16 mouse cellular contexts compared by ENCODE assay signal in genomic region chr17:79199814-79200491, GRCm38 (mm10).
DNase-seq lines count a peak whose midpoint lies in the region; ATAC-seq and TF ChIP-seq lines count a peak whose summit lies in the region.
"Had no signal": no experiment of that assay in that cellular context is flagged by ENCODE, and none has a peak within 500 bp of the region (broad histone marks: within the 10 kb centered on the region; RNA-seq: fewer than 3 reads in every experiment).

No protein-coding gene starts in this region.

- TF ChIP-seq CTCF in hindbrain, postnatal 0 days (IDR thresholded peaks at IDR 0.05; ENCODE audit: low read depth), result no peak

- peak overlapping the region; percentile 17; the same call in 1 of the 2 replicates for H3K27ac ChIP-seq in hindbrain, embryonic 12.5 days
- H3K27ac ChIP-seq in hindbrain, postnatal 0 days, result no peak overlapping the region
- H3K27ac ChIP-seq in embryonic facial prominence, embryonic 12.5 days, result peak overlapping the region; percentile 81
- H3K27ac ChIP-seq in neural tube, embryonic 12.5 days, result no peak overlapping the region
- H3K27ac ChIP-seq: liver, embryonic 12.5 days had no signal

- H3K9ac ChIP-seq in hindbrain, embryonic 12.5 days, result no peak overlapping the region
- no peak overlapping the region for H3K9ac ChIP-seq in hindbrain, postnatal 0 days (replicated peaks; ENCODE audit: low read length)
- no peak overlapping the region for H3K9ac ChIP-seq in embryonic facial prominence, embryonic 12.5 days
- no peak overlapping the region for H3K9ac ChIP-seq in neural tube, embryonic 12.5 days
- H3K9ac ChIP-seq: liver, embryonic 12.5 days had no signal

- H3K4me1 ChIP-seq in hindbrain, embryonic 12.5 days, result 0 out of 2 replicates have a peak, but pooled peaks cover 4% of the 10 kb centered on the region
- H3K4me1 ChIP-seq in hindbrain, postnatal 0 days (ENCODE audit: insufficient read depth, low read length), result no peaks in the 10 kb centered on the region
- H3K4me1 ChIP-seq in embryonic facial prominence, embryonic 12.5 days, result peaks cover 10% of the 10 kb centered on the region; the same call in 1 of the 2 replicates
- H3K4me1 ChIP-seq in neural tube, embryonic 12.5 days, result no peaks in the 10 kb centered on the region
- H3K4me1 ChIP-seq: liver, embryonic 12.5 days had no signal

- no peaks in the 10 kb centered on the region for H3K9me3 ChIP-seq in hindbrain, embryonic 12.5 days (replicated peaks)
- H3K9me3 ChIP-seq in hindbrain, postnatal 0 days (ENCODE audit: low read length), result no peaks in the 10 kb centered on the region
- no peaks in the 10 kb centered on the region for H3K9me3 ChIP-seq in embryonic facial prominence, embryonic 12.5 days
- peaks cover 7% of the 10 kb centered on the region; the same call in 1 of the 2 replicates for H3K9me3 ChIP-seq in neural tube, embryonic 12.5 days

- H3K4me3 ChIP-seq in hindbrain, embryonic 12.5 days, result no peak overlapping the region
- no peak overlapping the region for H3K4me3 ChIP-seq in hindbrain, postnatal 0 days (ENCODE audit: low read length)
- no peak overlapping the region for H3K4me3 ChIP-seq in embryonic facial prominence, embryonic 12.5 days
- H3K4me3 ChIP-seq in neural tube, embryonic 12.5 days, result no peak overlapping the region
- H3K4me3 ChIP-seq: liver, embryonic 12.5 days had no signal

- WGBS in hindbrain, embryonic 12.5 days, result 61% methylated on average over 9 of the region's 9 CpGs
- WGBS in hindbrain, postnatal 0 days, result 57% methylated on average over 9 of the region's 9 CpGs
- WGBS in embryonic facial prominence, embryonic 12.5 days, result 47% methylated on average over 9 of the region's 9 CpGs
- 57% methylated on average over 9 of the region's 9 CpGs for WGBS in neural tube, embryonic 12.5 days

- no peaks in the 10 kb centered on the region for H3K27me3 ChIP-seq in hindbrain, embryonic 12.5 days
- H3K27me3 ChIP-seq in hindbrain, postnatal 0 days (ENCODE audit: insufficient read depth, low read length), result no peaks in the 10 kb centered on the region
- H3K27me3 ChIP-seq in embryonic facial prominence, embryonic 12.5 days, result no peaks in the 10 kb centered on the region
- no peaks in the 10 kb centered on the region for H3K27me3 ChIP-seq in neural tube, embryonic 12.5 days (replicated peaks)
- H3K27me3 ChIP-seq: liver, embryonic 12.5 days had no signal

- H3K4me2 ChIP-seq in hindbrain, embryonic 12.5 days (replicated peaks), result no peak overlapping the region
- H3K4me2 ChIP-seq in hindbrain, postnatal 0 days (ENCODE audit: low read depth, low read length), result no peak overlapping the region
- no peak overlapping the region for H3K4me2 ChIP-seq in embryonic facial prominence, embryonic 12.5 days (replicated peaks)
- no peak overlapping the region for H3K4me2 ChIP-seq in neural tube, embryonic 12.5 days (replicated peaks)
- H3K4me2 ChIP-seq: liver, embryonic 12.5 days had no signal

- H3K36me3 ChIP-seq in hindbrain, embryonic 12.5 days, result no peaks in the 10 kb centered on the region
- H3K36me3 ChIP-seq in hindbrain, postnatal 0 days (ENCODE audit: insufficient read depth, low read length), result no peaks in the 10 kb centered on the region
- H3K36me3 ChIP-seq in embryonic facial prominence, embryonic 12.5 days, result no peaks in the 10 kb centered on the region
- no peaks in the 10 kb centered on the region for H3K36me3 ChIP-seq in neural tube, embryonic 12.5 days
- H3K36me3 ChIP-seq: liver, embryonic 12.5 days had no signal

- no peak for ATAC-seq in hindbrain, embryonic 12.5 days (ENCODE audit: low FRiP score)
- no peak for ATAC-seq in hindbrain, postnatal 0 days
- ATAC-seq in embryonic facial prominence, embryonic 12.5 days (ENCODE audit: insufficient number of reproducible peaks, insufficient read depth, low FRiP score, low TSS enrichment), result peak; percentile 60; the same call in 1 of the 2 replicates
- peak; percentile 48; the same call in 1 of the 2 replicates for ATAC-seq in neural tube, embryonic 12.5 days (ENCODE audit: low FRiP score, low read depth)
- ATAC-seq: intestine, postnatal 0 days; liver, embryonic 12.5 days had no signal

- no peak for DNase-seq in hindbrain, postnatal 0 days (ENCODE audit: low spot score)
- DNase-seq in forelimb bud, embryonic 11.5 days (ENCODE audit: low read depth, low spot score), result peak; percentile 64
- no peak for DNase-seq in spleen, postnatal 36 days (ENCODE audit: low spot score in 2 of 2)
- no peak for DNase-seq in kidney, adult 18-20 months
- no peak for DNase-seq in thymus, postnatal 14 days
- DNase-seq: adrenal gland, postnatal 25 days; cerebellum, adult 11 months; heart, postnatal 14 days; kidney, postnatal 36 days; lung, postnatal 14 days; spleen, adult 18-20 months had no signal

Comparison
In these comparisons a context has a peak if more than half of its experiments do, and no peak if none do; other contexts are left out.
1. H3K27ac ChIP-seq: peak in hindbrain, embryonic 12.5 days (single experiment) and embryonic facial prominence, embryonic 12.5 days (single experiment); none in hindbrain, postnatal 0 days (single experiment) and neural tube, embryonic 12.5 days (single experiment).
2. ATAC-seq: peak in embryonic facial prominence, embryonic 12.5 days (single experiment) and neural tube, embryonic 12.5 days (single experiment); none in hindbrain, embryonic 12.5 days (single experiment) and hindbrain, postnatal 0 days (single experiment).